Mouse (Mus musculus): Measurements from ENCODE around the gene Xirp1. TPM values are rescaled to one million over a fixed set of nuclear protein-coding genes. Genes with fewer than 3 reads are reported as not detected.
"Not testable (repeated sequence)": the region's sequence is repeated elsewhere in the genome, so short reads cannot be mapped to it uniquely, and the experiment has no call there.

Gene Xirp1
- polyA plus RNA-seq, 1 experiment from 2014 or later: 0.02 TPM

DNA sequence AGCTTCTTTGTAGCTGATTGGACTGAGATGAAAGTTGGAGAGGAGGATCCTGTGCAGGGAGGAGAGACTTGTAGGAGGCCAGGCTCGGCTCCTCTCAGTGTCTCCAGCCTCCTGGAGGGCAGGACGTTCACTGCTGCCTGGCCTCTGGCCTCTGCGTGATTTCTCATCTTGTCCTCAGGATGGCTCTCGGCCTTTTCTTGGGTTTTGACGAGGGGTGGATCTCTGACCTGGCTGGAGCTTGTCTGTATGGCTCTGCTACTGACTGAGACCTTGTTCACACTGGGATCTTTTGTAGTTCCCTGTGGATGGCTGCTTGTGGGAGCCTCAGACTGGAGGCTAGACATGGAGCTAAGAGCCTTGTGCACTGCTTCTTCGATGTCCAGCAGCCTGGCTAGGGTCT lies 8.6 kb downstream of the Xirp1 start:
- H3K9ac ChIP-seq: no peak overlapping the region
- no peak for ATAC-seq
- H3K36me3 ChIP-seq: no peaks in the 10 kb centered on the region
- no peaks in the 10 kb centered on the region for H3K9me3 ChIP-seq (replicated peaks)
- no peak overlapping the region for H3K27ac ChIP-seq
- no peak overlapping the region for H3K4me3 ChIP-seq
- no peak overlapping the region for H3K4me2 ChIP-seq
- peaks cover 18% of the 10 kb centered on the region for H3K4me1 ChIP-seq
- peaks cover 19% of the 10 kb centered on the region for H3K27me3 ChIP-seq (replicated peaks)
- WGBS (ENCODE audit: insufficient replicate concordance): 59% methylated on average over 6 of the region's 6 CpGs

DNA sequence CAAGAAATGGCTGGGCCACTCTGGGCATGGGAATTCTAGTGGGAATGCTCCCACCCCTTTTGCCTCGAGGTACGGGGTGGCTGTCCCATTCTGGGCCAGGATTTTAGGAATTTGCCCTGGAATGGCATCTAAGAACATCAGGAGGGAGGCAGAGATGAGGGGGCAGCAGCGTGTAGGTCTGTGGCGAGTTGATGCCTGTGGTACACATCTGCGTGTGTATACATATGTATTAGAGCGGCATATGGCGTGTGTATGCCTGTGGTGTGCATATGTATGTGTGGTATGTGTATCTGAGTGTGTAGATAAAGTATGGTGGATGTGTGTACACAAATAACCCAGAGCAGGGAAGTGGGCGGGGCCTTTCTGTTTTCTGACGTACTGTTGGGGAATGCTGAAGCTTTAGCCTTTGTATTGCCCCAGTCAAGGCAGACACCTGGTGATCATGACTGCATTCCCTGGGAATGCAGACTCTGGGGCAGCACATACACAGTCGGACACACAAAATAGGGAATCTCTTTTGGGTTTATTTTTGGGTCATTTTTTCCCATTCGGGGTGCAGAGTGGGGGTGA lies 10.1 kb downstream of the Xirp1 start:
- H3K9ac ChIP-seq: no peak overlapping the region
- no peak overlapping the region for H3K27ac ChIP-seq
- whole genome bisulfite sequencing (ENCODE audit: insufficient replicate concordance): 65% methylated on average over 11 of the region's 11 CpGs
- ATAC-seq: no peak
- no peaks in the 10 kb centered on the region for H3K36me3 ChIP-seq
- H3K4me1 ChIP-seq: peaks cover 18% of the 10 kb centered on the region
- H3K27me3 ChIP-seq (replicated peaks): peaks cover 20% of the 10 kb centered on the region
- no peaks in the 10 kb centered on the region for H3K9me3 ChIP-seq (replicated peaks)
- H3K4me3 ChIP-seq: no peak overlapping the region
- H3K4me2 ChIP-seq: no peak overlapping the region

DNA sequence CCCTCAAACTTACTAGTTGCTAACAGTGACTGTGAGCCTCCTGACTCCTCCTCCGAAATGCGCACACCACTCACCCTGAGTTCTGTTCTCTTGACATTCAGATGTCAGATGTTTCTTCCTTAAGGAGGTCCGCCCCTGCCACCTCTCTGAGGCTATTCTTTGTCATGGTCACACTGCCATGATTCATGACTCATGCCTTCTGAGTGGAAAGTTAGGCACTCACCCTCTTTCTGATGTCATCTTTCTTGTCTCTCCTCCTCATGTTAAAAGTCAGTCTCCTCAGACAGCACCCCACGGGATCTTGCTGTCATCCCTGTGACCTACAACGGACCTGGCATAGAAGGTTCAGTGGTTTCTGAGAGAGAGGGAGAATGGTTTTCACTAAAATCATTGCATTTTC lies 10.6 kb downstream of the Xirp1 start:
- ATAC-seq: no peak
- Histone ChIP-seq H3K4me1 (peaks cover 18% of the 10 kb centered on the region), H3K4me3 (no peak overlapping the region), H3K27me3 (replicated peaks) (peaks cover 20% of the 10 kb centered on the region), H3K36me3 (no peaks in the 10 kb centered on the region), H3K9ac (no peak overlapping the region), H3K27ac (no peak overlapping the region), H3K4me2 (no peak overlapping the region), H3K9me3 (replicated peaks) (peaks cover 4% of the 10 kb centered on the region; the same call in 1 of the 2 replicates)
- 75% methylated on average over 5 of the region's 5 CpGs for WGBS (ENCODE audit: insufficient replicate concordance)

DNA sequence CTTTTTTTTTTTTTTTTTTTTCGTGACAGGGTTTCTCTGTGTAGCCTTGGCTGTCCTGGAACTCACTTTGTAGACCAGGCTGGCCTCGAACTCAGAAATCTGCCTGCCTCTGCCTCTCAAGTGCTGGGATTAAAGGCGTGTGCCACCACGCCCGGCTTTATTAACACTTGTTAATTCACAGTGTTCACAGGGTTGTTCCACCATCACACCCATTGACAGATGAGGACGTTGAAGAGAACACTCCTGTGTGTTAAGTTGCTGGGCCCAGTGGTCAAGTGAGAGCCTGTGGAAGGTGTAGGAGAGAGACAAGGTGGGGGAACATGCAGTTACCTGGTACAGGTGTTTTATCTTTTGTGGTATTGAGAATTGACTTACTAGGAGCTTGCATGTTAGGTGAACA lies 11.2 kb downstream of the Xirp1 start:
- H3K4me3 ChIP-seq; ATAC-seq; H3K36me3 ChIP-seq; H3K27ac ChIP-seq; H3K9me3 ChIP-seq (replicated peaks); H3K9ac ChIP-seq; H3K4me2 ChIP-seq: not testable (repeated sequence)
- Histone ChIP-seq H3K4me1 (peaks cover 18% of the 10 kb centered on the region), H3K27me3 (replicated peaks) (peaks cover 20% of the 10 kb centered on the region)
- WGBS (ENCODE audit: insufficient replicate concordance): 67% methylated on average over 6 of the region's 6 CpGs

DNA sequence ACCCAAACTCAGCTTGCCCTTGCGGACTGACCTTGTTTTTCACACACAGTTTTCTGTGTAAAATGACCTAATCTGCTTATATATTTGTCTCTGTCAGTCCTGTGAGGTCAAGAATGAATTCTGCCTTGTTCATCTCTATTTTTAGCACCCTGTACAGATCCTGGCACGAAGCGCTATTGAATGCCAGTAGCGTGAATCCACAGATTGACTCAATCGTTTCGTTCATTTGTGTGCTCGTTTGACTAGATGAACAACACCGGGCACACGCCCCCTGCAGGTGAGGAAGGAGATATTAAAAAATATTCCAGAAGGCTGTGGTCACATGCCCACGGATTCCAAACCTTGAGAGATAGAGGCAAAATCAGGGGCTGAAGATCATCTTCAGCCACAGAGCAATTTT lies 11.9 kb downstream of the Xirp1 start:
- H3K9ac ChIP-seq: no peak overlapping the region
- 0 out of 2 replicates have a peak, but pooled peaks have one; percentile 36 for ATAC-seq
- H3K4me3 ChIP-seq: peak overlapping the region; percentile 47
- peaks cover 20% of the 10 kb centered on the region for H3K27me3 ChIP-seq (replicated peaks)
- H3K9me3 ChIP-seq (replicated peaks): peaks cover 7% of the 10 kb centered on the region; the same call in 1 of the 2 replicates
- H3K27ac ChIP-seq: peak overlapping the region; percentile 27; the same call in 1 of the 2 replicates
- H3K4me2 ChIP-seq: peak overlapping the region; percentile 82
- peaks cover 18% of the 10 kb centered on the region for H3K4me1 ChIP-seq
- under 1% methylated on average over 10 of the region's 10 CpGs for WGBS (ENCODE audit: insufficient replicate concordance)
- H3K36me3 ChIP-seq: no peaks in the 10 kb centered on the region

DNA sequence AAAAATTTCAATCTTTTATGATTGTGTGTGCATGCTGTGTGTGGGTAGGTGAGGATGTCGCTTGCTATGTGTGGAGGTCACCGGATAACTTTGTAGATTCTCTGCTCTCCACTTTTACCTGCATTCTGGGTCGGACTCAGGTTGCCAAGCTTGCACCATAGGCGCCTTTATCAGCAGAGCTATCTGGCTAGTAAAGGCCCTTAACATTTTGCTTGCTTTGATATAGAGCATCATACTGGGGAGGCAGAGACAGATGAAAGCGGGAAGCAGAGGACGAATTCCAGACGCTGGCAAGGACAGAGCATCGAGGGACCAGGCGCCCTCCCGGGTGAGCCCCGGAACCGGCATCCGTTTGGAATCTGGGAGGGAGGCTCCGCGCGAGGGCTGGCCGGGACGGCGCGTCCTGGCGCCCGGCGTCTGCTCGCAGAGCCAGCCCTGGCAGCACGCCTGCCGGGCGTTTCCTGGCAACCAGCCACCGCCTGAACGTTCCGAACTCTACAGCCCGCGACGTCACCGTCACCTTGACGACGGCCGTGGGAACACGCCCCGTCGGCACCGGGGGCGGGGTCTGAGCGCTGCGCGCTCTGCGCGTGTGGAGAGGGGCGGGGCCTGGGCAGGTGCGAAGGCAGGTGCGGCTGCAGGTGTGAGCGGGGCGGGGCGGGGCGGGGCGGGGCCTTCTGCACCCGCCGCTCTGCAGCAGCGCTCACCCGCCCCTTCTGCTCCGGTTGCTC lies 12.5 kb downstream of the Xirp1 start:
- Histone ChIP-seq H3K9me3 (replicated peaks) (peaks cover 7% of the 10 kb centered on the region; the same call in 1 of the 2 replicates), H3K36me3 (no peaks in the 10 kb centered on the region), H3K4me2 (peak overlapping the region; percentile 82), H3K4me3 (peak overlapping the region; percentile 47), H3K4me1 (peaks cover 18% of the 10 kb centered on the region), H3K27ac (peak overlapping the region; percentile 27; the same call in 1 of the 2 replicates), H3K27me3 (replicated peaks) (peaks cover 20% of the 10 kb centered on the region), H3K9ac (peak overlapping the region; percentile 45)
- peak; percentile 91 for ATAC-seq
- 3% methylated on average over 50 of the region's 60 CpGs for WGBS (ENCODE audit: insufficient replicate concordance)

DNA sequence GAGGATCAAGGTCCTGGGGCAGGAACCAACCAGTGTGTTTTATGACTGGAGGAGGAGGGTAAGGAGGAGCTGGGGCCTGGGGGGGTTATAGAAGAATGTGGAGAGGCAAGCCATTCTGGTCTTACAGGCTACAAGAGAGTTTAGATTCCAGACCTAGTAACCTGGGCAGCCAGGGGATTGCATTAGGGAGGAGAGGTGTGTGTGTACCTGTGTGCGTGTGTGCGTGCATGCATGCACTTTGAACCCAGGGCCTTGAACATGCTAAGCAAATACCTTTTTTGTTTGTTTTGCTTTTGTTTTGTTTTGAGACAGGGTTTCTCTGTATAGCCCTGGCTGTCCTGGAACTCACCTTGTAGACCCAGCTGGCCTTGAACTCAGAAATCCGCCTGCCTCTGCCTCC lies 13.5 kb downstream of the Xirp1 start:
- Histone ChIP-seq H3K9me3 (replicated peaks) (peaks cover 7% of the 10 kb centered on the region; the same call in 1 of the 2 replicates), H3K27me3 (replicated peaks) (peaks cover 20% of the 10 kb centered on the region), H3K36me3 (no peaks in the 10 kb centered on the region), H3K4me2 (no peak overlapping the region), H3K4me1 (peaks cover 18% of the 10 kb centered on the region), H3K9ac (no peak overlapping the region), H3K4me3 (no peak overlapping the region), H3K27ac (no peak overlapping the region)
- no peak for ATAC-seq
- 76% methylated on average over 3 of the region's 3 CpGs for WGBS (ENCODE audit: insufficient replicate concordance)

DNA sequence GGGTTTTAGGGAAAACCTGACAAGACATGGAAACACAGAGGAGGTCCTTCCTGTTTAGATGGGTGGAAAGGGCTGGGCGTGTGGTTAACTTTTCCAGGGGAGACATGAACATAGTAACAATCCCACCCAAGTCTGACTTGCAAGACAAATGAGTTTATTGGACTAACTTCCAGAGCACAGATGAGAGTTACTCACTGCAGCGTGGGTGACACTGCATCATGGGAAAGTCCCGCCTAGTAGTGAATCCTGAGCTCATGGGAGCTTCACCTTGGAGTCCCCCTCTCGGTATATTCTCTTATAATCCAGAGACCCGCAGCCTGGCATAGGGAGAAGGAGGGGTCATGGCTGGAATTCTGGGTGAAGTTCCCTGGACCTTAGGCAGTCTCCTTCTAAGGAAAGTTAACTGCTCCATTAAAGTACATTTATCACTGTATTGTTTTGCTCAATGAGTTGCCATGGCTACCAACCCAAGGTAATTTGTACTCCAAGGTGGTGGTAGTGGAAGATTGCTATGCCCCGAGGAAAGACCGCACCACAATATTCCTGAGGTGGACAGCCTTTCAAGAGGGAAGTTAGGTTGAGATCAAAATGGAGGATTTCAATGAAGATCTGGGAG lies 14.1 kb downstream of the Xirp1 start:
- H3K9ac ChIP-seq: no peak overlapping the region
- H3K4me2 ChIP-seq: no peak overlapping the region
- H3K4me1 ChIP-seq: peaks cover 18% of the 10 kb centered on the region
- no peak overlapping the region for H3K27ac ChIP-seq
- H3K4me3 ChIP-seq: no peak overlapping the region
- 67% methylated on average over 7 of the region's 7 CpGs for WGBS (ENCODE audit: insufficient replicate concordance)
- peaks cover 20% of the 10 kb centered on the region for H3K27me3 ChIP-seq (replicated peaks)
- ATAC-seq: no peak
- peaks cover 7% of the 10 kb centered on the region; the same call in 1 of the 2 replicates for H3K9me3 ChIP-seq (replicated peaks)
- H3K36me3 ChIP-seq: no peaks in the 10 kb centered on the region

DNA sequence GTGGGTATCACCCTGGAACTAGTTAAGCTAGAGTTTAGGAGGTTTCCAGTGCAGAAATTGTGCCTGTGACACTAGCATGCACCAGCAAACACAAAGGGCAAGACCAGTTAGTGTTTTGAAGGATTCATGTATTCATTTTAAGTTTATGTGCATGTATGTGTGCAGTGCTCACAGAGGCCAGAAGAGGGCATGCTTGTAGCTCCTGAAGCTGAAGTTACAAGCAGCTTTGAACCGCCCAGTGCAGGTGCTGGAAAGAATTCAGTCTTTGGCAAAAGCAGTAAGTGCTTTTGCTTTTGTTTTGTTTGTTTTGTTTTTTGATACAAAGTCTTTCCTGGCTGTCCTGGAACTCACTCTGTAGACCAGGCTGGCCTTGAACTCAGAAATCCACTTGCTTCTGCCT lies 15.6 kb downstream of the Xirp1 start:
- Histone ChIP-seq H3K27ac (no peak overlapping the region), H3K4me3 (no peak overlapping the region), H3K4me2 (no peak overlapping the region), H3K9me3 (replicated peaks) (peaks cover 7% of the 10 kb centered on the region; the same call in 1 of the 2 replicates), H3K27me3 (replicated peaks) (peaks cover 18% of the 10 kb centered on the region), H3K9ac (no peak overlapping the region), H3K36me3 (no peaks in the 10 kb centered on the region), H3K4me1 (peaks cover 21% of the 10 kb centered on the region)
- 74% methylated on average over 1 of the region's 1 CpGs for WGBS (ENCODE audit: insufficient replicate concordance)
- no peak for ATAC-seq

DNA sequence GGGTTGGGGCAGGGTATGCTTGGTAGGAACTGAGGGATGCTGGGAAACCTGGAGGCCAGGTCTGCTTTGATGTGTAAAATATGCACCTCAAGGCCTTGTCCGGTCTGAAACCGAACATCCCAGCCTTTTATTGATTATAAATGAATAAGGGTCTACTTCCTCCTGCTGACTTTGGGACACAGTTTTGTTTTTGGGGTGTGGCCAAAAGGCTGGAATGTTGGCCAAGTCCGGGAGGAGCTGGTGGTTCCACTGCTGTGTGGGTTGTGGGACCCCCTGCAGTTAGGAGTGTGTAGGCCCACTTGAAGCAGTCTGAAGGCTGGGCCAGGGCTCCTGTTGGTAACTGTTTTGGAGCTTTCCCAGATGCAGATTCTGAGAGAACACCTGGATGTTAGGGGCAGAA lies 17.5 kb downstream of the Xirp1 start:
- no peak overlapping the region for H3K9ac ChIP-seq
- peaks cover 7% of the 10 kb centered on the region; the same call in 1 of the 2 replicates for H3K9me3 ChIP-seq (replicated peaks)
- ATAC-seq: no peak
- no peaks in the 10 kb centered on the region for H3K36me3 ChIP-seq
- H3K4me2 ChIP-seq: no peak overlapping the region
- peaks cover 29% of the 10 kb centered on the region for H3K4me1 ChIP-seq
- 68% methylated on average over 3 of the region's 3 CpGs for WGBS (ENCODE audit: insufficient replicate concordance)
- H3K4me3 ChIP-seq: no peak overlapping the region
- no peak overlapping the region for H3K27ac ChIP-seq
- peaks cover 13% of the 10 kb centered on the region for H3K27me3 ChIP-seq (replicated peaks)

DNA sequence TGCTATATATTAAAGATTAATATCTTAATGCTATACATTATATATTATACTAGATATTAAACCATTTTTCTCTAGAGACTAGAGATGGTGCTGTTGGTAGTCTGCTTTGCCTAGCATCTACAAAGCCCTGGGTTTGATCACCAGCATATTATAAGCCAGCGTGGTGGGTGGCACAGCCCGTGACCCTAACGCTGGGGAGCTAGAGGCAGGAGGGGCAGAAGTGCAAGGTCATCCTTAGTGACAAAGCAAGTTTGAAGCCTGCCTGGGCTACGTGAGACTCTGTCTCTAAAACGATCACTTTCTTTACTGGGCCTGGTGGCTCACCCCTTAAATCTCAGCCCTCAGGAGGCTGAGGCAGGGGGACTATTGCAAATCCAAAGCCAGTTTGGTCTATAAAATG lies 20.5 kb downstream of the Xirp1 start:
- peak; percentile 58 for ATAC-seq
- Histone ChIP-seq H3K36me3 (no peaks in the 10 kb centered on the region), H3K9me3 (replicated peaks) (peaks cover 4% of the 10 kb centered on the region; the same call in 1 of the 2 replicates), H3K9ac (peak overlapping the region; percentile 62; the same call in 1 of the 2 replicates), H3K27ac (peak overlapping the region; percentile 71), H3K4me1 (peaks cover 29% of the 10 kb centered on the region), H3K27me3 (replicated peaks) (no peaks in the 10 kb centered on the region; the same call in 1 of the 2 replicates), H3K4me3 (no peak overlapping the region), H3K4me2 (peak overlapping the region; percentile 76)
- WGBS (ENCODE audit: insufficient replicate concordance): 31% methylated on average over 5 of the region's 5 CpGs
